Mouse (Mus musculus): Measurements from ENCODE around the gene Ap1ar. TPM values are rescaled to one million over a fixed set of nuclear protein-coding genes. Genes with fewer than 3 reads are reported as not detected.

The Ap1ar gene
- polyA plus RNA-seq (2012; rRNA removed), result 15.3 and 23.6 TPM in 2 replicates
- polyA plus RNA-seq (2014; fragmentation: Nextera tagmentation; extraction: Ambion mirVana), result 12.4 and 15.7 TPM in 2 replicates

- no peaks in the 10 kb centered on the region for H3K9me3 ChIP-seq (ENCODE audit: control insufficient read depth, low read length)
- WGBS (ENCODE audit: insufficient replicate concordance), result under 1% methylated on average over 87 of the region's 89 CpGs
- peaks cover 11 to 19% of the 10 kb centered on the region in 2 experiments for H3K4me1 ChIP-seq (replicated peaks; ENCODE audit: control insufficient read depth in 2 of 2, insufficient read depth in 2 of 2, low read length in 1 of 2)
- peak within 1 kb of the TSS; percentile 78 to 79 for H3K4me3 ChIP-seq (ENCODE audit: insufficient read depth in 1 of 2, low read depth in 2 of 2, low read length in 2 of 2)
- H3K9ac ChIP-seq (replicated peaks), result peak within 1 kb of the TSS; percentile 83
- H3K27me3 ChIP-seq (ENCODE audit: control insufficient read depth, insufficient read depth, low read length), result no peaks in the 10 kb centered on the region; the same call in 1 of the 2 replicates
- ATAC-seq (ENCODE audit: insufficient read depth), result peak; percentile 91
- H3K36me3 ChIP-seq (replicated peaks; ENCODE audit: control insufficient read depth, insufficient read depth, low read depth), result no peaks in the 10 kb centered on the region; the same call in 1 of the 2 replicates
- TF ChIP-seq CTCF (IDR thresholded peaks at IDR 0.05; ENCODE audit: low read depth), result peak; percentile 89
- peak; percentile 45; the same call in 1 of the 2 replicates for TF ChIP-seq EP300 (IDR thresholded peaks at IDR 0.05; ENCODE audit: low read depth)
- peak; percentile 89 to 93 (median 91) for DNase-seq (ENCODE audit: low read depth in 3 of 3, low spot score in 3 of 3)
- peak within 1 kb of the TSS; percentile 96 for H3K27ac ChIP-seq
- peak within 1 kb of the TSS; percentile 88 for H3K4me2 ChIP-seq (ENCODE audit: low read depth)
Measured at GRCm38 (mm10) chr3:127837154-127837865, at the start of gene Ap1ar. Gene Ap1ar (minus strand): TSS chr3:127837523.

GRCm38 (mm10) chr3:127881684-127882083 is 44.4 kb upstream of the Ap1ar start:
- H3K36me3 ChIP-seq (replicated peaks; ENCODE audit: control insufficient read depth, insufficient read depth, low read depth), result peaks cover 27% of the 10 kb centered on the region

GRCm38 (mm10) chr3:127879968-127880367 is 42.6 kb upstream of the Ap1ar start:
- no peak for TF ChIP-seq CTCF (IDR thresholded peaks at IDR 0.05; ENCODE audit: low read depth)
- no peak for TF ChIP-seq EP300 (IDR thresholded peaks at IDR 0.05; ENCODE audit: low read depth)
- H3K4me1 ChIP-seq (replicated peaks; ENCODE audit: control insufficient read depth in 2 of 2, insufficient read depth in 2 of 2, low read length in 1 of 2), result peaks cover 7 to 11% of the 10 kb centered on the region in 2 experiments; a peak in 3 of 4 replicates
- H3K27ac ChIP-seq, result no peak overlapping the region
- peak; percentile 42; the same call in 1 of the 2 replicates for ATAC-seq (ENCODE audit: insufficient read depth)
- no peak overlapping the region for H3K4me2 ChIP-seq (ENCODE audit: low read depth)
- peaks cover 31% of the 10 kb centered on the region for H3K36me3 ChIP-seq (replicated peaks; ENCODE audit: control insufficient read depth, insufficient read depth, low read depth)
- H3K9me3 ChIP-seq (ENCODE audit: control insufficient read depth, low read length), result no peaks in the 10 kb centered on the region
- no peaks in the 10 kb centered on the region for H3K27me3 ChIP-seq (ENCODE audit: control insufficient read depth, insufficient read depth, low read length)
- DNase-seq (ENCODE audit: low read depth in 3 of 3, low spot score in 3 of 3), result no peak
- H3K4me3 ChIP-seq (ENCODE audit: insufficient read depth in 1 of 2, low read depth in 2 of 2, low read length in 2 of 2), result no peak overlapping the region
- 52% methylated on average over 3 of the region's 3 CpGs for WGBS (ENCODE audit: insufficient replicate concordance)
- no peak overlapping the region for H3K9ac ChIP-seq (replicated peaks)

More at GRCm38 (mm10) chr3:127881684-127882083, 44.4 kb upstream of the Ap1ar start:
- no peak for DNase-seq (ENCODE audit: low read depth in 3 of 3, low spot score in 3 of 3)
- no peak for ATAC-seq (ENCODE audit: insufficient read depth)
- no peaks in the 10 kb centered on the region for H3K9me3 ChIP-seq (ENCODE audit: control insufficient read depth, low read length)
- TF ChIP-seq CTCF (IDR thresholded peaks at IDR 0.05; ENCODE audit: low read depth) (no peak), EP300 (IDR thresholded peaks at IDR 0.05; ENCODE audit: low read depth) (no peak)
- no peaks in the 10 kb centered on the region for H3K27me3 ChIP-seq (ENCODE audit: control insufficient read depth, insufficient read depth, low read length)
- H3K27ac ChIP-seq, result no peak overlapping the region
- 63% methylated on average over 2 of the region's 2 CpGs for WGBS (ENCODE audit: insufficient replicate concordance)
- H3K4me2 ChIP-seq (ENCODE audit: low read depth), result no peak overlapping the region
- H3K9ac ChIP-seq (replicated peaks), result no peak overlapping the region
- H3K4me3 ChIP-seq (ENCODE audit: insufficient read depth in 1 of 2, low read depth in 2 of 2, low read length in 2 of 2), result no peak overlapping the region
- peaks cover 7 to 17% of the 10 kb centered on the region in 2 experiments; a peak in 3 of 4 replicates for H3K4me1 ChIP-seq (replicated peaks; ENCODE audit: control insufficient read depth in 2 of 2, insufficient read depth in 2 of 2, low read length in 1 of 2)

- H3K36me3 ChIP-seq (replicated peaks; ENCODE audit: control insufficient read depth, insufficient read depth, low read depth), result peaks cover 34% of the 10 kb centered on the region
Measured at GRCm38 (mm10) chr3:127875509-127875908, 38.2 kb upstream of the Ap1ar start.

GRCm38 (mm10) chr3:127875059-127875458 is 37.7 kb upstream of the Ap1ar start:
- H3K4me3 ChIP-seq (ENCODE audit: insufficient read depth in 1 of 2, low read depth in 2 of 2, low read length in 2 of 2), result no peak overlapping the region
- WGBS (ENCODE audit: insufficient replicate concordance), result 93% methylated on average over 7 of the region's 7 CpGs
- H3K4me1 ChIP-seq (replicated peaks; ENCODE audit: control insufficient read depth in 2 of 2, insufficient read depth in 2 of 2, low read length in 1 of 2), result 0 out of 4 replicates have a peak, but pooled peaks cover 2% of the 10 kb centered on the region in 2 experiments
- no peaks in the 10 kb centered on the region for H3K9me3 ChIP-seq (ENCODE audit: control insufficient read depth, low read length)
- no peak overlapping the region for H3K9ac ChIP-seq (replicated peaks)
- DNase-seq (ENCODE audit: low read depth in 3 of 3, low spot score in 3 of 3), result no peak
- TF ChIP-seq EP300 (IDR thresholded peaks at IDR 0.05; ENCODE audit: low read depth) (no peak), CTCF (IDR thresholded peaks at IDR 0.05; ENCODE audit: low read depth) (no peak)
- H3K27ac ChIP-seq, result no peak overlapping the region
- peaks cover 38% of the 10 kb centered on the region for H3K36me3 ChIP-seq (replicated peaks; ENCODE audit: control insufficient read depth, insufficient read depth, low read depth)
- H3K4me2 ChIP-seq (ENCODE audit: low read depth), result no peak overlapping the region
- ATAC-seq (ENCODE audit: insufficient read depth), result no peak
- H3K27me3 ChIP-seq (ENCODE audit: control insufficient read depth, insufficient read depth, low read length), result no peaks in the 10 kb centered on the region

More at GRCm38 (mm10) chr3:127875509-127875908, 38.2 kb upstream of the Ap1ar start:
- Histone ChIP-seq H3K4me1 (replicated peaks; ENCODE audit: control insufficient read depth in 2 of 2, insufficient read depth in 2 of 2, low read length in 1 of 2) (0 out of 4 replicates have a peak, but pooled peaks cover 2 to 3% of the 10 kb centered on the region in 2 experiments), H3K27ac (no peak overlapping the region), H3K27me3 (ENCODE audit: control insufficient read depth, insufficient read depth, low read length) (no peaks in the 10 kb centered on the region), H3K9ac (replicated peaks) (no peak overlapping the region), H3K4me2 (ENCODE audit: low read depth) (no peak overlapping the region), H3K4me3 (ENCODE audit: insufficient read depth in 1 of 2, low read depth in 2 of 2, low read length in 2 of 2) (no peak overlapping the region), H3K9me3 (ENCODE audit: control insufficient read depth, low read length) (no peaks in the 10 kb centered on the region)
- ATAC-seq (ENCODE audit: insufficient read depth), result no peak
- TF ChIP-seq CTCF (IDR thresholded peaks at IDR 0.05; ENCODE audit: low read depth), result no peak
- TF ChIP-seq EP300 (IDR thresholded peaks at IDR 0.05; ENCODE audit: low read depth), result no peak
- no peak for DNase-seq (ENCODE audit: low read depth in 3 of 3, low spot score in 3 of 3)
- WGBS (ENCODE audit: insufficient replicate concordance), result 95% methylated on average over 2 of the region's 2 CpGs

Measured in liver, embryonic 14.5 days (tissue).